Mouse (Mus musculus) intestine, embryonic 16.5 days (tissue): ENCODE results near the gene Tenm2. TPM values are rescaled to one million over a fixed set of nuclear protein-coding genes. Genes with fewer than 3 reads are reported as not detected.

Experiments used
- ATAC-seq: fragments of 200-750 bp; cut with Nextera tagmentation; 2 replicates; pipeline ENCODE4 v1.8.0; 2017; ENCODE audit warnings: moderate TSS enrichment, moderate library complexity
- H3K27ac ChIP-seq: fragments of 300-500 bp; sonication (generic); 2 replicates; pipeline ENCODE4 v1.5.1; 2014; ENCODE audit warnings: mild to moderate bottlenecking, low read length
- H3K27me3 ChIP-seq: fragments of 300-500 bp; sonication (generic); replicated peaks from 2 replicates; pipeline ENCODE4 v1.6.1; 2014; ENCODE audit warnings: low read length, control low read depth, mixed read lengths; ENCODE audit not compliant: control insufficient read depth, insufficient read depth
- H3K36me3 ChIP-seq: fragments of 300-500 bp; sonication (generic); 2 replicates; pipeline ENCODE4 v1.6.1; 2014; ENCODE audit warnings: low read length, control low read depth; ENCODE audit not compliant: control insufficient read depth, insufficient read depth
- H3K4me1 ChIP-seq: fragments of 300-500 bp; sonication (generic); 2 replicates; pipeline ENCODE4 v1.6.1; 2014; ENCODE audit warnings: low read length, control low read depth, mixed read lengths; ENCODE audit not compliant: control insufficient read depth, insufficient read depth
- H3K4me2 ChIP-seq: fragments of 300-500 bp; sonication (generic); 2 replicates; pipeline ENCODE4 v1.6.1; 2014; ENCODE audit warnings: low read depth, low read length, control low read depth
- H3K4me3 ChIP-seq: fragments of 300-500 bp; sonication (generic); 2 replicates; pipeline ENCODE4 v1.5.1; 2014; ENCODE audit warnings: mild to moderate bottlenecking, low read length
- H3K9ac ChIP-seq: fragments of 300-500 bp; sonication (generic); 2 replicates; pipeline ENCODE4 v1.6.1; 2014; ENCODE audit warnings: low read depth, low read length
- H3K9me3 ChIP-seq: fragments of 300-500 bp; sonication (generic); 2 replicates; pipeline ENCODE4 v1.6.1; 2016; ENCODE audit warnings: low read length, control low read depth; ENCODE audit not compliant: control insufficient read depth
- WGBS: fragments of 180-500 bp; shearing (Covaris S2); extraction: QIAGEN DNeasy Blood & Tissue Kit; methylation state at CpG from one replicate; pipeline ENCODE4 v1.1.7; 2014; 5-methylcytosine and 5-hydroxymethylcytosine counted together
- polyA plus RNA-seq: library from polyadenylated mRNA; unstranded; fragments of >200 nt; fragmentation: Nextera tagmentation; extraction: Ambion mirVana; gene quantifications from 2 replicates; pipeline ENCODE4 v1.2.1, GENCODE M21; 2015

The Tenm2 gene
- polyA plus RNA-seq, 1 experiment from 2014 or later, result 0.70 TPM

DNA sequence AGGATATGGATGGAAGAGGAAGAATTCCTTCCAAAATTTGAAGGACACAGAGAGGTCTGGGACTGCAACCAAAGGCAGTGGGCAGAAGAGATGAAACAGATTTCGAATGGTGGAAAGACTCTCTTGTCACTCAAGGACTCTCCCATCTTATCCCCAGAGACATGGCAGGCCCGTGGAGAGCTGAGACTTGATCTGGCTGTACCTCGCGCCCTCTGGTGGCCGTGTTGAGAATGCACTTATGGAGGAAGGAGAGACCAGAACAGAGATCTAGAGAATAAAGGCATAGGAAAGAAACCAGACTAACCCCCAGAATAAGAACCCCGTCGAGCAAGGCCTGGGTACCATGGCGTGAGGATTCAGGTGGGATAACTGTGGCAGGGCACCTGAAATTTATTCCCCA is 709.4 kb downstream of the Tenm2 start:
- no peak for ATAC-seq
- H3K9ac ChIP-seq, result no peak overlapping the region
- no peak overlapping the region for H3K27ac ChIP-seq
- no peak overlapping the region for H3K4me2 ChIP-seq
- H3K9me3 ChIP-seq, result no peaks in the 10 kb centered on the region
- H3K36me3 ChIP-seq, result no peaks in the 10 kb centered on the region
- H3K4me3 ChIP-seq, result no peak overlapping the region
- no peaks in the 10 kb centered on the region for H3K27me3 ChIP-seq
- 0 out of 2 replicates have a peak, but pooled peaks cover 2% of the 10 kb centered on the region for H3K4me1 ChIP-seq
- 19% methylated on average over 8 of the region's 8 CpGs for WGBS

GRCm38 (mm10) chr11:36512468-36512867 is 723.3 kb downstream of the Tenm2 start:
- Histone ChIP-seq H3K9ac (no peak overlapping the region), H3K9me3 (no peaks in the 10 kb centered on the region), H3K4me2 (no peak overlapping the region), H3K4me3 (no peak overlapping the region), H3K27ac (no peak overlapping the region), H3K4me1 (no peaks in the 10 kb centered on the region), H3K36me3 (no peaks in the 10 kb centered on the region), H3K27me3 (no peaks in the 10 kb centered on the region)
- 56% methylated on average over 7 of the region's 7 CpGs for WGBS
- no peak for ATAC-seq

DNA sequence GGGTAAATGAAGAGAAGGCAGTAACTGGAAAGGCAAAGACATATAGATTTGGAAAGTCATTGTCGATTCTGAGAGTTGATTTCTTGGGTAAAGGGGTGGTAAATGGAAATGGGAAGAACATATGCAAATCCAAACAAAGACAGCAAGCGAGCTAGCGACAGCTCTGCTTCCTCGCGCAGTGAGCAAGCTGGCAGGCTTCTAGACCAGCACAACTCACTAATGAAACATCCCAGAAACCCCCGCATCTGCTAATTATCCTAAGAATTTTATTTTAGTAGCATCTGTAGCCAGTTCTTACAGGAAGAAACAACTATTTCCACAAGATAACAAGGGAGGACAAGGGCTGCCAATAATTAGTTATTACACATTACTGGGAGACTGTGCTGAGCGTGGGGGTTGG is 727.5 kb downstream of the Tenm2 start:
- Histone ChIP-seq H3K4me3 (no peak overlapping the region), H3K27me3 (no peaks in the 10 kb centered on the region), H3K36me3 (no peaks in the 10 kb centered on the region), H3K4me1 (no peaks in the 10 kb centered on the region), H3K4me2 (no peak overlapping the region), H3K9me3 (no peaks in the 10 kb centered on the region), H3K9ac (no peak overlapping the region), H3K27ac (no peak overlapping the region)
- WGBS, result 67% methylated on average over 7 of the region's 7 CpGs
- ATAC-seq, result no peak

- Histone ChIP-seq H3K4me3 (no peak overlapping the region), H3K9ac (no peak overlapping the region), H3K27ac (no peak overlapping the region), H3K9me3 (no peaks in the 10 kb centered on the region), H3K27me3 (no peaks in the 10 kb centered on the region), H3K36me3 (no peaks in the 10 kb centered on the region), H3K4me1 (no peaks in the 10 kb centered on the region), H3K4me2 (no peak overlapping the region)
- no peak for ATAC-seq
- WGBS, result 66% methylated on average over 9 of the region's 9 CpGs
Observed at GRCm38 (mm10) chr11:36494898-36495548, 740.7 kb downstream of the Tenm2 start.

DNA sequence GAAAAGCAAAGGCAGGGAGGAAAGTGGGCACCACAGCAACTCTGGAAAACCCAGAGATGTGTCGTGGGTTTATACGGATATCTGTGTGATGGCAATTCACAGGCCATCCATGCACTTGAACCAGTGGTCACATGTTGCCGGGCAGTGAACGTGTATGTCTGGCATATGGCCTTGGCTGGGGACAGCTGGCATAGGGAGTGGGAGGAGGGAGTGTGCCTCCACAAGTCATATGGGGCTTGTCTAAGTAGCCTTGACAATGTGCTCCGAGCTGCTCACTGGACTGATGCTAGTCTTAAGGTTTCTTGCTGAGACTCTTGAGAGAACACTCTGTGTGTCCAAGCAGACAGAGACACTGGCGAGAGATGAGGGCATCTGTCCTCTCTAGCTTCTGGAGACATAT is 743.5 kb downstream of the Tenm2 start:
- Histone ChIP-seq H3K4me1 (no peaks in the 10 kb centered on the region), H3K27ac (no peak overlapping the region), H3K9me3 (no peaks in the 10 kb centered on the region), H3K9ac (no peak overlapping the region), H3K36me3 (no peaks in the 10 kb centered on the region), H3K4me3 (no peak overlapping the region), H3K4me2 (no peak overlapping the region), H3K27me3 (no peaks in the 10 kb centered on the region)
- 90% methylated on average over 6 of the region's 6 CpGs for WGBS
- no peak for ATAC-seq

GRCm38 (mm10) chr11:36490085-36490484 is 745.7 kb downstream of the Tenm2 start:
- H3K27ac ChIP-seq, result no peak overlapping the region
- no peak for ATAC-seq
- WGBS, result 58% methylated on average over 7 of the region's 7 CpGs

GRCm38 (mm10) chr11:36488666-36489065 is 747.1 kb downstream of the Tenm2 start:
- H3K27ac ChIP-seq, result no peak overlapping the region
- WGBS, result 69% methylated on average over 4 of the region's 4 CpGs
- no peak for ATAC-seq
- H3K4me1 ChIP-seq, result no peaks in the 10 kb centered on the region
- H3K4me2 ChIP-seq, result no peak overlapping the region
- no peaks in the 10 kb centered on the region for H3K27me3 ChIP-seq
- no peaks in the 10 kb centered on the region for H3K36me3 ChIP-seq
- no peaks in the 10 kb centered on the region for H3K9me3 ChIP-seq
- no peak overlapping the region for H3K9ac ChIP-seq
- H3K4me3 ChIP-seq, result no peak overlapping the region

More at GRCm38 (mm10) chr11:36490085-36490484, 745.7 kb downstream of the Tenm2 start:
- no peaks in the 10 kb centered on the region for H3K36me3 ChIP-seq
- H3K9ac ChIP-seq, result no peak overlapping the region
- no peaks in the 10 kb centered on the region for H3K27me3 ChIP-seq
- no peaks in the 10 kb centered on the region for H3K4me1 ChIP-seq
- no peak overlapping the region for H3K4me2 ChIP-seq
- H3K9me3 ChIP-seq, result no peaks in the 10 kb centered on the region
- H3K4me3 ChIP-seq, result no peak overlapping the region

DNA sequence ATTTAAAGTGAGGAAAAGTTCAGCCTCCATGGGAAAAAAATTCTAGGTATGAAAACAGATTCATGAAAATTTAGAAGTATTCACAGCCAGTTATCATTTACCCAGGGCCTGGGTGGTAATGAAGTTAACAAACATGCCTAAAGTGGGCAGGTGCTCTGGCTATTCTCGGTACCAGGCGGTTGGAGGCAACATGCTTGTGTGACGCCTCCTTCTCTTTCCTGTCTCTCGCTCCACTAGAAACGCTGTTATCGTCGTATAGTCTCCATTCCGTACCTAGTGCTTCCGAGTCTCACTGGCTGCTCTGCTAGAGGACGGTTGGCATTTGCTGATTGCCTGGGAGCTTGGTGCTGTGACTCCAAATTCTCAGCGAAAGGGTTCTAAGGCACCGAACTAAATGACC is 749.7 kb downstream of the Tenm2 start:
- H3K36me3 ChIP-seq, result no peaks in the 10 kb centered on the region
- 44% methylated on average over 12 of the region's 12 CpGs for WGBS
- H3K4me1 ChIP-seq, result no peaks in the 10 kb centered on the region
- no peak overlapping the region for H3K9ac ChIP-seq
- H3K27ac ChIP-seq, result no peak overlapping the region
- H3K4me3 ChIP-seq, result no peak overlapping the region
- H3K27me3 ChIP-seq, result no peaks in the 10 kb centered on the region
- ATAC-seq, result no peak
- H3K9me3 ChIP-seq, result no peaks in the 10 kb centered on the region
- H3K4me2 ChIP-seq, result 0 out of 2 replicates have a peak overlapping the region, but pooled peaks have one; percentile 17

GRCm38 (mm10) chr11:36484466-36485069 is 751.2 kb downstream of the Tenm2 start:
- WGBS, result 46% methylated on average over 8 of the region's 8 CpGs
- Histone ChIP-seq H3K36me3 (no peaks in the 10 kb centered on the region), H3K4me1 (no peaks in the 10 kb centered on the region), H3K4me2 (no peak overlapping the region), H3K9ac (no peak overlapping the region), H3K9me3 (no peaks in the 10 kb centered on the region), H3K27me3 (no peaks in the 10 kb centered on the region), H3K4me3 (no peak overlapping the region), H3K27ac (no peak overlapping the region)
- no peak for ATAC-seq

DNA sequence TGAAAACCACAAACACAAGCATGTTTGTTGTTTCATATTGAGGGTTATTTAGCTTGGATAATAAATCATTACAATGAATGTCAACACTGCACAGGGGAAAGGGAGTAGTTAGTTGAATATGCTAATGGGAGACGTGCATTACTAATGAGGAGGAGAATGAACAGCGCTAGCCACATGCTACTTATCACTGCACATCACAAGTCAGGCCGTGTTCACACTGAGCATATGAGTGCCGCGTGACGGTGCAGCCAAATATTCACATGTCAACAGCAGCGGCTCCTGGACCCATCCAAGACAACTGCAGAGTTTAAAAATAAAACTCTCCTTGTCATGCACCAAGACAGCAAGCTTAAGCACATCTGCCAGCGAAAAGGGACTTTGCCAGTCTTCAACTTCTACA is 753.6 kb downstream of the Tenm2 start:
- WGBS, result 65% methylated on average over 8 of the region's 8 CpGs
- H3K4me1 ChIP-seq, result no peaks in the 10 kb centered on the region
- no peak overlapping the region for H3K9ac ChIP-seq
- no peaks in the 10 kb centered on the region for H3K9me3 ChIP-seq
- H3K27me3 ChIP-seq, result no peaks in the 10 kb centered on the region
- H3K27ac ChIP-seq, result no peak overlapping the region
- no peak overlapping the region for H3K4me2 ChIP-seq
- H3K36me3 ChIP-seq, result no peaks in the 10 kb centered on the region
- H3K4me3 ChIP-seq, result no peak overlapping the region
- ATAC-seq, result no peak
